Mouse (Mus musculus) activated CD4-positive, CD25-positive, alpha-beta regulatory T cell, adult 4 months (primary cell): ENCODE results near the gene Slc39a1. TPM values are rescaled to one million over a fixed set of nuclear protein-coding genes. Genes with fewer than 3 reads are reported as not detected.
A peak's percentile ranks its signal among the peaks of the same experiment; 100 is the strongest.
"Not testable (repeated sequence)": the region's sequence is repeated elsewhere in the genome, so short reads cannot be mapped to it uniquely, and the experiment has no call there.

Experiments
- ATAC-seq: one replicate; pipeline ENCODE4 v1.8.0; 2017
- polyA plus RNA-seq, 2 experiments: library from polyadenylated mRNA; unstranded; fragments of 100-300 nt; shearing (Covaris generic); gene quantifications; one replicate each; pipeline ENCODE4 v1.2.1; 2017

Gene Slc39a1
- polyA plus RNA-seq, 2 experiments from 2014 or later, result 48.5 to 65.9 TPM

DNA sequence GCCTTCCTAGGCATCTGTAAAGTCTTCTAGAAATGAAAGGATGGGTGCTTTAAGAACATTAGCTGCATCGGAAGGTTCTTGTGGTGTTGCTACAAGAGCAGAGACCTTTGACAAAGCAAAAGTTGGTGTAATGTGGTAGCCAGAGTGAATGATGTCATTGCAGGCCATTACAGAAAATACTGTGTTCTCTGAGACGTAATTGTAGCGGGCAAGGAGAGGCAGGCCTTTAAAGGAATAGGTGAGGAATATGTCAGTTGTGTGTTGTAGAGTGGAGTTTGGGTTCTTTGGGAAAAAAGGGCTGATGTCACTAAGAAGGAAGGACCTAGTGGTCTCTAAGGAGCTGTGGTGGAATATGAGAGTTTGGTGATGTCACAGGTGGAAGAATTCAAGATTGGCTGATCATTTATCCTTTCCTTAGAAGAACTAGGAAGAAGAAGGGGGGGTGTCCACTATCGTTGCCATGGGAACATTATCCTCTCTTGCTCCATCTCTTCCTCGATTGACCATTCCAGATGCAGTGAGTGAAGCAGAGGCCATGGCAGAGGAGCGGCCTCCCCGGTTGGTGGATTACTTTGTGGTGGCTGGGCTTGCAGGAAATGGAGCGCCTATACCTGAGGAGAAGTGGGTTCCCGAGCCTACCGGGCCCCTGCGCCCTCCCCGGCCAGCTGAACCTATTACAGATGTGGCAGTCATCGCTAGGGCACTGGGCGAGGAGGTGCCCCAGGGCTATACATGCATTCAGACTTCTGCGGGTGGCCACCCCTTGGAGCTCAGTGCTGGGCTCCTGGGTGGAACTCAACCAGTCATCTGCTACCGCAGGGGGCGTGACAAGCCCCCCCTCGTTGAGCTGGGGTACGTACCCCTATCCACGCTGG is 19.2 kb downstream of the Slc39a1 start:
- no peak for ATAC-seq

- ATAC-seq, result no peak
Observed at GRCm38 (mm10) chr3:90268190-90268589, 20.2 kb downstream of the Slc39a1 start.

DNA sequence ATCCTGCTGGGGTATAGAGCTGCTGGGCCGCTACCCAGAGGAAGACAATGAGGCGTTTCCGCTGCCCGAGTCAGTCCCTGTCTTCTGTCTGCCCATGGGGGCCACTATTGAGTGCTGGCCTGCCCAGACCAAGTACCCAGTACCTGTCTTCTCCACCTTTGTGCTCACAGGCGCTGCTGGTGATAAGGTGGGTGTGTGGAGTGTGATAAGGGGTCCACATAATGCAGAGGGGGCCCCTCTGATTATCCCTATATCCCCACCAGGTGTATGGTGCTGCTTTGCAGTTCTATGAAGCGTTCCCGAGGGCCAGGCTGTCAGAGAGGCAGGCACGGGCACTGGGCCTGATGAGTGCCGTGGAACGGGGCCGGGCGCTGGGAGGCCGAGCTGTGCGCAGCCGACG is 21.0 kb downstream of the Slc39a1 start:
- ATAC-seq, result no peak

GRCm38 (mm10) chr3:90270784-90271183 is 22.8 kb downstream of the Slc39a1 start:
- no peak for ATAC-seq

DNA sequence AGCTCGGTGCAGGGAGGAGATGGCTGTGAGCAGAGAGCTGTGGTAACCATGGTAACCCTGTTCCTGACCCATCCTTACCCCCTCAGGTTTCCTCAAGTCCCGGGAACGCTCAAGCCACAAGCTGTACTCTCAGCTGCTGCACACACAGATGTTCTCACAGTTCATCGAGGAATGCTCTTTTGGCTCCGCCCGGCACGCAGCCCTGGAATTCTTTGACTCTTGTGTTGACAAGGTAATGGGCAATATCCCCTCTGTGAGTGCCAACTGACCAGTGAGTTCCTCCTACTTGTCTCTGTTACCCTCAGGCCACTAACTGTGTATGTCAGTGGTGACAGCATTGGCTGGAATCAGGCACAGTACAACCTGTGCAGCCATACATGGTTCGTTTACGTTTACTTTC is 24.2 kb downstream of the Slc39a1 start:
- no peak for ATAC-seq

GRCm38 (mm10) chr3:90273855-90274254 is 25.9 kb downstream of the Slc39a1 start:
- ATAC-seq, result no peak

DNA sequence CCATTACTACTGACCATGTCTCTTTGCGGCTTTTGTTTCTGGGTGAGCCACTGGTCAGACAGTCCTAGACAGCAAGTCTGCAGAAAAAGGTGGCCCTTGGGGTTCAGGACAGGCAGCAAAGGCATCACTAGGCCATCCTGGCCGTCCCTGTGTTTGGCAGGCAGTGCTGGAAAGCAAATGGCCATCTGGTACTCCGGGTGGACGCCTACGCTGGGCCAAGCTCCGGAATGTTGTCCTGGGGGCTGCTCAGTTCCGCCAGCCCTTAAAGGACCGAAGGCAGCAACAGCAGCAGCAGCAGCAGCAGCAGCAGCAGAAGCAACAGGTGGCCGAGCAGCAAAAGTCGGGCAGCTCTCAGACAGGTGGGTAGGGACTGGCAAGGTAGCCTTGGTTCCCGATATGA is 27.3 kb downstream of the Slc39a1 start:
- no peak for ATAC-seq

DNA sequence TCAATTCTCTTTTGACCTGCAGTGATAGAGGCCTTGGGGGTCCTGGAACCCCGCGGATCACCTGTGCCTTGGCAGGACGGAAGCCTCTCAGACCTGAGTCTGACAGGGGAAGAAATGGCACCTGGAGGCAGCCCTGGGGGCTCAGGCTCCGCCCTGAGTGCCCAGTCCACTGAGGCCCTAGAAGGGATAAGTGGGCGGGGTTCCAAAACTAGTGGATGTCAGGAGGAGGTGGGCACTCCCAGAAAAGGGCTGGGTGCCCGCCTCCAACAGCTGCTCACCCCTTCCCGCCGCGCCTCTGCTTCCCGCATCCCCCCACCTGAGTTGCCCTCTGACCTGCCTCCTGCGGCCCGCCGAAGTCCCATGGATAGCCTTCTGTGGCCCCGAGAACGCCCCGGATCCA is 28.9 kb downstream of the Slc39a1 start:
- ATAC-seq, result no peak

GRCm38 (mm10) chr3:90277793-90278192 is 29.8 kb downstream of the Slc39a1 start:
- ATAC-seq, result no peak

- ATAC-seq, result no peak
Observed at GRCm38 (mm10) chr3:90278211-90278610, 30.2 kb downstream of the Slc39a1 start.

GRCm38 (mm10) chr3:90279216-90279615 is 31.2 kb downstream of the Slc39a1 start:
- ATAC-seq, result no peak

DNA sequence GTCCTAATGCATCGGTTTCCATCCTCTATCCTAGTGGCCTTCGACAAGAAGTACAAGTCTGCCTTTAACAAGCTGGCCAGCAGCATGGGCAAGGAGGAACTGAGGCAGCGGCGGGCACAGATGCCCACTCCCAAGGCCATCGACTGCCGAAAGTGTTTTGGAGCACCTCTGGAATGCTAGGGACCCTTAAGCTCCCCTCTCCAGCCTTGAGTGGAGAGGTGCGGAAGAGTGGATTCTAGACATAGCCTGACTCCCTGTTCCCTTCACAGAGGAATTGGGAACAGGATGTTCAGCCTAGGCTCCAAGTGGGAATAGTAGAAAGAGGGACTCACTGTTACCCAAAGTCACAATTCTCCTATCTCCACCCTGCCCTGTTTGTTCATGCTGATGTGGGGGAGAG is 31.8 kb downstream of the Slc39a1 start:
- ATAC-seq, result no peak

DNA sequence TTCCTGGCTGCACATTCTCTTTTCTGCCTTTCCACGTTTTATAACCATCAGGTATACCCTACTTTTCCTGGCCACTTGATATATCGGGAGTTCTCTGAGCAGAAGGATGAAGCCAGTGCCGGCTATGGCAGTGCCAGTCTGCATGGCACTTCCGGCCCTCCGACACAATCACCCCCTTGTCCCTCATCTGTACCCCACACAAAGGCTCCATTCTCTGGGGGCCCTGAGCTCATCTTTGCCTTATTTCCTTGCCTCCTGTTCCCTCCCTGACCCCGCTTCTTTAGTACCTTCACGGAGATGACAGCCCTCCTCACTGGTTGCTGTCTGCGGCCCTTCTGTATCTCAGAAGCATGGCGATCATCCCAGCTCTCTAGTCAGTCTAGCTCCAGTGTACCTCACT is 32.7 kb downstream of the Slc39a1 start:
- no peak for ATAC-seq

GRCm38 (mm10) chr3:90284150-90284549 is 36.2 kb downstream of the Slc39a1 start:
- no peak for ATAC-seq

GRCm38 (mm10) chr3:90289403-90289802 is 41.4 kb downstream of the Slc39a1 start:
- not testable (repeated sequence) for ATAC-seq

- no peak for ATAC-seq
Observed at GRCm38 (mm10) chr3:90290602-90291001, 42.6 kb downstream of the Slc39a1 start.

DNA sequence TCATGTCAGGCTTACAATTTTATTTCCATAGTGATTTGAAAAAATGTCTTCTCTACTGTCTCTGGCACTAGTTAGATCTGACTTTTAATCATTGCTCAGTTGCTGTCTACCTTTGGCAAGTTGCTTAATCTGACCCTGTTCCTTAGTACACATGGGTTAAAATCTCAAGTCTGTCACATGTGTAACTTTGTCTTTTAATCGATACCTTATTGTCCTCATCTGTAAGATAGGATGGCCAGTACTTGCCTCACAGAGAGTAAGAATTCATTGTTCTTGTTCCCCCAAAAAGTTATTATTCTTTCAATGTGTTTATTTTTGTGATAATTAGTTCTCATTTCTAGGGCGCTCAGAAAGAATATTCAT is 44.0 kb downstream of the Slc39a1 start:
- ATAC-seq, result no peak

DNA sequence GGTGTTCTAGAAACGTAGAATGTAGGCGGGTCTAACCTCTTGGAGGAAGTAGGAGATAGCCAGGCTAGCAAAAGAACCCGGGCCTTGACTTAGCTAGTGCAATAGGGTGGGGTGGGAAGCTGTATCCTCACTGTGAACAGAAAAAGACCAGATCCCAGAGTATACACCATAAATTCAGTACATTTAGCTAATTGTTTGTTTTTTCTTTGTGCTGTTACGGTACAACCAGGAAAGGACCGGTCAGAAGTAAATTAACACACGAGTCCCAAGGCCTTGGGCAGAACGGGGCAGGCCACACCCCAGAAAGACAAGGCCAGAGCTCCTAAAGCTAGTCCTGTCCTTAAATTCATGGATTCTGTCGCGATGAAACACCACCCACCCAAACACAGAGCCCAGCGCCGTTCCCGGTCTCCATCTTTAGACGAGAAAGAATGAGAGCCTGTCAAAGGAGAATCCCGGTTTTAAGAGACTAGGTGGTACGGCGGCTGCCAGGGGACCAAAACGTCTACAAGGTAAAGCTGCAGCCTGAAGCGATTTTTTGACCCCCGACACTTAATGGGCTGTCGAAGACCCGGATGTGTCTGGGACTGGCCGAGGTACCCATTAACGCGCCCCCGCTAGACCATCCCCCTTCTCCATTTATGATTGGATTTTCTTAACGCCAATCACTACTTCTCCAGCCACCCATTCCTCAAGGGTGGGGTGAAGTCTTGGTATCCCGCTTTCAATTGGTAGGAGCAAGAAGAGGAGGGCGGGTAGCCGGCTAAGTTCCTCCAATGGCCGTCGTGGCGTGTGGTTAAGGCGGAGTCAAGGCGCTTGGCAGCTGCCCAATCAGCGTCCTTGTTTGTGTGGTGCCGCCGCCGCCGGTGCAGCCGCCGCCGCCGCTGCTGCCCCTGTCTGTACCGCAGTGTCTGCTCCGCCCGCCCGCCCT is 44.6 kb downstream of the Slc39a1 start, which contains the start of gene Gatad2b:
TSS of gene Gatad2b (plus strand) at position 834 of the 931 bp plus-strand sequence.
- peak; percentile 97 for ATAC-seq

GRCm38 (mm10) chr3:90293352-90294063 is 45.5 kb downstream of the Slc39a1 start:
- no peak for ATAC-seq

GRCm38 (mm10) chr3:90294064-90294440 is 46.1 kb downstream of the Slc39a1 start:
- no peak for ATAC-seq

DNA sequence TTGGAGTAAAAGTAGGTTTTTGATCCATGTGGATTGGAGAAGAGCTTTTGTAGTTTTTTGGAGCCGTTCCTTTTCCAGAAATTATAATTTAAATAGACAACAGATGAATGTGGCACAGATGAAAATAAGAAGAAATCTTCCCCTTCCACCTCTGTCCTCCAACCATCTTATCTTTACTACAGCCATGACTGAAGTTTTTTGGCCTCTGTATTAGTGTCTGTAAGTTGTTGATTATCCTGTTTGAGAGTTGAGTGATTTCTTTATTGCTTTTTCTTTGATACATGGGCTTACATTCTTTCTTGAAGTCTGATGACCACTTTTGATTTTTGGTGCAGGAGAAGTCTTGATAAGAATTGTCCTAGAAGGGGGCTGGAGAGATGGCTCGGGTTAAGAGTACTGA is 46.7 kb downstream of the Slc39a1 start:
- ATAC-seq, result no peak
